Mouse (Mus musculus): Measurements from ENCODE around the gene Gm3336.

- TF ChIP-seq TAL1 (IDR thresholded peaks at IDR 0.05; ENCODE audit: low read length), result no peak
- TF ChIP-seq GATA1 (IDR thresholded peaks at IDR 0.05; ENCODE audit: low read length), result no peak
These were observed 42.5 kb downstream of the Gm3336 start, which contains the start of gene Mpv17l2 for GRCm38 (mm10) chr8:70760775-70761406.

All from erythroblast, embryonic 14.5 days (primary cell).